Mouse (Mus musculus): ENCODE data around the gene Ube2g1.

- TF ChIP-seq POLR2A (IDR thresholded peaks at IDR 0.05; ENCODE audit: borderline replicate concordance, low read depth, low read length) = no peak
- no peak for TF ChIP-seq CTCF (IDR thresholded peaks at IDR 0.05; ENCODE audit: low read depth, low read length)
Measured at GRCm38 (mm10) chr11:72672438-72672837, 65.4 kb downstream of the Ube2g1 start.

All from bone marrow macrophage, adult 2 months (primary cell).